Comparison of ENCODE assay signal across 8 mouse cellular contexts in genomic region chr11:69011445-69011844, GRCm38 (mm10). TPM values are rescaled to one million over a fixed set of nuclear protein-coding genes. Genes with fewer than 3 reads are reported as not detected.
DNase-seq lines count a peak whose midpoint lies in the region; ATAC-seq and TF ChIP-seq lines count a peak whose summit lies in the region.
"Not testable (repeated sequence)": the region's sequence is repeated elsewhere in the genome, so short reads cannot be mapped to it uniquely, and the experiment has no call there.

No protein-coding gene starts in this region.

- TF ChIP-seq CTCF in C2C12 (IDR thresholded peaks at IDR 0.05; ENCODE audit: control insufficient read depth, insufficient read depth, insufficient read length), result not testable (repeated sequence)

- H3K9me3 ChIP-seq in embryonic facial prominence, embryonic 11.5 days (replicated peaks; ENCODE audit: control insufficient read depth, low read length); forebrain, embryonic 15.5 days; hindbrain, embryonic 10.5 days; kidney, embryonic 14.5 days (ENCODE audit: control insufficient read depth, low read length); liver, embryonic 11.5 days (ENCODE audit: control insufficient read depth, low read length); midbrain, embryonic 10.5 days (replicated peaks); neural tube, embryonic 15.5 days (replicated peaks): not testable (repeated sequence)

- H3K79me3 ChIP-seq in C2C12 (ENCODE audit: low read depth), result peaks cover 21% of the 10 kb centered on the region

- peaks cover 24% of the 10 kb centered on the region for H3K79me2 ChIP-seq in C2C12 (ENCODE audit: control insufficient read depth, insufficient read depth)

- peak overlapping the region; percentile 37 for H3K4me3 ChIP-seq in C2C12 (ENCODE audit: insufficient read depth, poor library complexity, severe bottlenecking)
- peak overlapping the region; percentile 44; the same call in 1 of the 2 replicates for H3K4me3 ChIP-seq in embryonic facial prominence, embryonic 11.5 days (ENCODE audit: low read depth, low read length)
- H3K4me3 ChIP-seq in forebrain, embryonic 15.5 days, result peak overlapping the region; percentile 56
- H3K4me3 ChIP-seq in hindbrain, embryonic 10.5 days, result peak overlapping the region; percentile 66
- H3K4me3 ChIP-seq in kidney, embryonic 14.5 days (ENCODE audit: low read length), result peak overlapping the region; percentile 55
- peak overlapping the region; percentile 58 for H3K4me3 ChIP-seq in liver, embryonic 11.5 days (ENCODE audit: low read depth, low read length)
- peak overlapping the region; percentile 66 for H3K4me3 ChIP-seq in midbrain, embryonic 10.5 days
- peak overlapping the region; percentile 45 for H3K4me3 ChIP-seq in neural tube, embryonic 15.5 days (replicated peaks)

- WGBS in embryonic facial prominence, embryonic 11.5 days, result 80% methylated on average over 2 of the region's 2 CpGs
- 76% methylated on average over 2 of the region's 2 CpGs for WGBS in forebrain, embryonic 15.5 days
- 69% methylated on average over 2 of the region's 2 CpGs for WGBS in hindbrain, embryonic 10.5 days
- 71% methylated on average over 2 of the region's 2 CpGs for WGBS in kidney, embryonic 14.5 days
- WGBS in liver, embryonic 11.5 days, result 63% methylated on average over 2 of the region's 2 CpGs
- WGBS in midbrain, embryonic 10.5 days, result 81% methylated on average over 2 of the region's 2 CpGs
- 75% methylated on average over 2 of the region's 2 CpGs for WGBS in neural tube, embryonic 15.5 days

- H3K9ac ChIP-seq in embryonic facial prominence, embryonic 11.5 days (replicated peaks; ENCODE audit: low read length); kidney, embryonic 14.5 days (ENCODE audit: low read depth, low read length); neural tube, embryonic 15.5 days (replicated peaks): not testable (repeated sequence)
- H3K9ac ChIP-seq in forebrain, embryonic 15.5 days (replicated peaks), result 0 out of 2 replicates have a peak overlapping the region, but pooled peaks have one; percentile 63
- peak overlapping the region; percentile 76 for H3K9ac ChIP-seq in liver, embryonic 11.5 days (ENCODE audit: low read depth, low read length)

- H3ac ChIP-seq in C2C12 (ENCODE audit: control insufficient read depth, insufficient read length, low read depth), result not testable (repeated sequence)

- DNase-seq in embryonic facial prominence, embryonic 11.5 days (ENCODE audit: low spot score); hindbrain, embryonic 10.5 days (ENCODE audit: low spot score); liver, embryonic 11.5 days (ENCODE audit: low spot score); midbrain, embryonic 10.5 days (ENCODE audit: low spot score): not testable (repeated sequence)

- H3K4me1 ChIP-seq in embryonic facial prominence, embryonic 11.5 days (ENCODE audit: control insufficient read depth, insufficient read depth, low read length), result not testable (repeated sequence)
- H3K4me1 ChIP-seq in forebrain, embryonic 15.5 days, result peaks cover 39% of the 10 kb centered on the region
- H3K4me1 ChIP-seq in hindbrain, embryonic 10.5 days (replicated peaks), result peaks cover 32% of the 10 kb centered on the region
- peaks cover 12% of the 10 kb centered on the region; the same call in 1 of the 2 replicates for H3K4me1 ChIP-seq in kidney, embryonic 14.5 days (ENCODE audit: control insufficient read depth, insufficient read depth, low read length)
- peaks cover 14% of the 10 kb centered on the region for H3K4me1 ChIP-seq in liver, embryonic 11.5 days (replicated peaks; ENCODE audit: control insufficient read depth, insufficient read depth, low read length)
- H3K4me1 ChIP-seq in midbrain, embryonic 10.5 days, result peaks cover 32% of the 10 kb centered on the region
- peaks cover 31% of the 10 kb centered on the region for H3K4me1 ChIP-seq in neural tube, embryonic 15.5 days

- peak overlapping the region; percentile 75 for H3K4me2 ChIP-seq in embryonic facial prominence, embryonic 11.5 days (ENCODE audit: low read depth, low read length)
- peak overlapping the region; percentile 86 for H3K4me2 ChIP-seq in forebrain, embryonic 15.5 days (replicated peaks)
- H3K4me2 ChIP-seq in kidney, embryonic 14.5 days (replicated peaks; ENCODE audit: low read depth, low read length), result peak overlapping the region; percentile 84
- H3K4me2 ChIP-seq in liver, embryonic 11.5 days, result peak overlapping the region; percentile 88
- peak overlapping the region; percentile 89 for H3K4me2 ChIP-seq in neural tube, embryonic 15.5 days

- H3K27ac ChIP-seq in embryonic facial prominence, embryonic 11.5 days (replicated peaks; ENCODE audit: low read depth, low read length), result not testable (repeated sequence)
- H3K27ac ChIP-seq in forebrain, embryonic 15.5 days (replicated peaks), result peak overlapping the region; percentile 90
- peak overlapping the region; percentile 91 for H3K27ac ChIP-seq in hindbrain, embryonic 10.5 days
- peak overlapping the region; percentile 88; the same call in 1 of the 2 replicates for H3K27ac ChIP-seq in kidney, embryonic 14.5 days (ENCODE audit: low read depth, low read length)
- peak overlapping the region; percentile 99 for H3K27ac ChIP-seq in liver, embryonic 11.5 days (ENCODE audit: low read depth, low read length)
- H3K27ac ChIP-seq in midbrain, embryonic 10.5 days (replicated peaks), result peak overlapping the region; percentile 90; the same call in 1 of the 2 replicates
- H3K27ac ChIP-seq in neural tube, embryonic 15.5 days (replicated peaks), result peak overlapping the region; percentile 83

- not testable (repeated sequence) for ATAC-seq in embryonic facial prominence, embryonic 11.5 days (replicated peaks; ENCODE audit: insufficient number of reproducible peaks, low FRiP score, low TSS enrichment, low read depth); forebrain, embryonic 15.5 days (replicated peaks); kidney, embryonic 14.5 days (ENCODE audit: low FRiP score, low TSS enrichment); liver, embryonic 11.5 days (replicated peaks; ENCODE audit: low FRiP score); neural tube, embryonic 15.5 days (ENCODE audit: low FRiP score)

- not testable (repeated sequence) for H3K36me3 ChIP-seq in C2C12 (ENCODE audit: control insufficient read depth, insufficient read depth); embryonic facial prominence, embryonic 11.5 days (replicated peaks; ENCODE audit: control insufficient read depth, insufficient read depth, low read depth, low read length); forebrain, embryonic 15.5 days; hindbrain, embryonic 10.5 days; kidney, embryonic 14.5 days (ENCODE audit: control insufficient read depth, insufficient read depth, low read length); liver, embryonic 11.5 days (ENCODE audit: control insufficient read depth, insufficient read depth, low read length); midbrain, embryonic 10.5 days; neural tube, embryonic 15.5 days

- H3K27me3 ChIP-seq in C2C12 (ENCODE audit: control insufficient read depth, insufficient read depth, insufficient read length); embryonic facial prominence, embryonic 11.5 days (ENCODE audit: control insufficient read depth, insufficient read depth, low read length); forebrain, embryonic 15.5 days; hindbrain, embryonic 10.5 days (ENCODE audit: insufficient read depth, poor library complexity, severe bottlenecking); kidney, embryonic 14.5 days (ENCODE audit: control insufficient read depth, insufficient read depth, low read length); liver, embryonic 11.5 days (replicated peaks; ENCODE audit: control insufficient read depth, insufficient read depth, low read length); midbrain, embryonic 10.5 days (ENCODE audit: low read depth, poor library complexity, severe bottlenecking); neural tube, embryonic 15.5 days (replicated peaks): not testable (repeated sequence)

RNA-seq across cellular contexts. Expression of gene Pfas, which starts 3.2 kb away (rescaled TPM):
- polyA plus RNA-seq in C2C12 (2012; fragmentation: generic; extraction: Trizol), result 22.2 TPM
- polyA plus RNA-seq in embryonic facial prominence, embryonic 11.5 days (2014; fragmentation: Nextera tagmentation; extraction: Ambion mirVana), result 34.4 and 34.8 TPM in 2 replicates
- 22.5 and 26.3 TPM in 2 replicates for polyA plus RNA-seq in forebrain, embryonic 15.5 days (2015; fragmentation: Nextera tagmentation; extraction: Ambion mirVana)
- polyA plus RNA-seq in hindbrain, embryonic 10.5 days (2016; fragmentation: Nextera tagmentation; extraction: Ambion mirVana), result 40.6 and 57.3 TPM in 2 replicates
- polyA plus RNA-seq in kidney, embryonic 14.5 days (2014; fragmentation: Nextera tagmentation; extraction: Ambion mirVana), result 33.7 and 47.7 TPM in 2 replicates
- 60.2 and 64.9 TPM in 2 replicates for polyA plus RNA-seq in liver, embryonic 11.5 days (2014; fragmentation: Nextera tagmentation; extraction: Ambion mirVana)
- 57.8 and 59.2 TPM in 2 replicates for polyA plus RNA-seq in midbrain, embryonic 10.5 days (2016; fragmentation: Nextera tagmentation; extraction: Ambion mirVana)
- 15.5 and 20.2 TPM in 2 replicates for polyA plus RNA-seq in neural tube, embryonic 15.5 days (2015; fragmentation: Nextera tagmentation; extraction: Ambion mirVana)

RNA-seq across cellular contexts. Expression of gene Ctc1, which starts 4.3 kb away (rescaled TPM):
- polyA plus RNA-seq in C2C12 (2012; fragmentation: generic; extraction: Trizol), result 35.0 TPM
- 63.2 and 68.3 TPM in 2 replicates for polyA plus RNA-seq in embryonic facial prominence, embryonic 11.5 days (2014; fragmentation: Nextera tagmentation; extraction: Ambion mirVana)
- 65.9 and 67.8 TPM in 2 replicates for polyA plus RNA-seq in forebrain, embryonic 15.5 days (2015; fragmentation: Nextera tagmentation; extraction: Ambion mirVana)
- polyA plus RNA-seq in hindbrain, embryonic 10.5 days (2016; fragmentation: Nextera tagmentation; extraction: Ambion mirVana), result 89.8 and 90.9 TPM in 2 replicates
- polyA plus RNA-seq in kidney, embryonic 14.5 days (2014; fragmentation: Nextera tagmentation; extraction: Ambion mirVana), result 44.2 and 62.3 TPM in 2 replicates
- polyA plus RNA-seq in liver, embryonic 11.5 days (2014; fragmentation: Nextera tagmentation; extraction: Ambion mirVana), result 57.5 and 60.5 TPM in 2 replicates
- 82.4 and 85.6 TPM in 2 replicates for polyA plus RNA-seq in midbrain, embryonic 10.5 days (2016; fragmentation: Nextera tagmentation; extraction: Ambion mirVana)
- polyA plus RNA-seq in neural tube, embryonic 15.5 days (2015; fragmentation: Nextera tagmentation; extraction: Ambion mirVana), result 53.4 and 55.0 TPM in 2 replicates

RNA-seq across cellular contexts. Expression of gene Aurkb, which starts 34.0 kb away (rescaled TPM):
- polyA plus RNA-seq in C2C12 (2012; fragmentation: generic; extraction: Trizol), result 76.6 TPM
- 162 and 175 TPM in 2 replicates for polyA plus RNA-seq in embryonic facial prominence, embryonic 11.5 days (2014; fragmentation: Nextera tagmentation; extraction: Ambion mirVana)
- 68.3 and 81.8 TPM in 2 replicates for polyA plus RNA-seq in forebrain, embryonic 15.5 days (2015; fragmentation: Nextera tagmentation; extraction: Ambion mirVana)
- 184 and 228 TPM in 2 replicates for polyA plus RNA-seq in hindbrain, embryonic 10.5 days (2016; fragmentation: Nextera tagmentation; extraction: Ambion mirVana)
- polyA plus RNA-seq in kidney, embryonic 14.5 days (2014; fragmentation: Nextera tagmentation; extraction: Ambion mirVana), result 145 and 155 TPM in 2 replicates
- 168 and 170 TPM in 2 replicates for polyA plus RNA-seq in liver, embryonic 11.5 days (2014; fragmentation: Nextera tagmentation; extraction: Ambion mirVana)
- polyA plus RNA-seq in midbrain, embryonic 10.5 days (2016; fragmentation: Nextera tagmentation; extraction: Ambion mirVana), result 218 and 239 TPM in 2 replicates
- polyA plus RNA-seq in neural tube, embryonic 15.5 days (2015; fragmentation: Nextera tagmentation; extraction: Ambion mirVana), result 15.6 and 47.4 TPM in 2 replicates

RNA-seq across cellular contexts. Expression of gene Rangrf, which starts 36.5 kb away (rescaled TPM):
- polyA plus RNA-seq in C2C12 (2012; fragmentation: generic; extraction: Trizol), result 76.2 TPM
- 69.2 and 71.2 TPM in 2 replicates for polyA plus RNA-seq in embryonic facial prominence, embryonic 11.5 days (2014; fragmentation: Nextera tagmentation; extraction: Ambion mirVana)
- 37.0 and 39.3 TPM in 2 replicates for polyA plus RNA-seq in forebrain, embryonic 15.5 days (2015; fragmentation: Nextera tagmentation; extraction: Ambion mirVana)
- polyA plus RNA-seq in hindbrain, embryonic 10.5 days (2016; fragmentation: Nextera tagmentation; extraction: Ambion mirVana), result 69.7 and 78.1 TPM in 2 replicates
- 68.7 and 95.2 TPM in 2 replicates for polyA plus RNA-seq in kidney, embryonic 14.5 days (2014; fragmentation: Nextera tagmentation; extraction: Ambion mirVana)
- polyA plus RNA-seq in liver, embryonic 11.5 days (2014; fragmentation: Nextera tagmentation; extraction: Ambion mirVana), result 94.4 and 97.5 TPM in 2 replicates
- 68.4 and 84.6 TPM in 2 replicates for polyA plus RNA-seq in midbrain, embryonic 10.5 days (2016; fragmentation: Nextera tagmentation; extraction: Ambion mirVana)
- polyA plus RNA-seq in neural tube, embryonic 15.5 days (2015; fragmentation: Nextera tagmentation; extraction: Ambion mirVana), result 33.7 and 33.9 TPM in 2 replicates

RNA-seq across cellular contexts. Expression of gene Slc25a35, which starts 43.5 kb away (rescaled TPM):
- 0.88 TPM for polyA plus RNA-seq in C2C12 (2012; fragmentation: generic; extraction: Trizol)
- 2.0 and 2.4 TPM in 2 replicates for polyA plus RNA-seq in embryonic facial prominence, embryonic 11.5 days (2014; fragmentation: Nextera tagmentation; extraction: Ambion mirVana)
- polyA plus RNA-seq in forebrain, embryonic 15.5 days (2015; fragmentation: Nextera tagmentation; extraction: Ambion mirVana), result 1.5 and 1.7 TPM in 2 replicates
- 2.0 and 2.5 TPM in 2 replicates for polyA plus RNA-seq in hindbrain, embryonic 10.5 days (2016; fragmentation: Nextera tagmentation; extraction: Ambion mirVana)
- polyA plus RNA-seq in kidney, embryonic 14.5 days (2014; fragmentation: Nextera tagmentation; extraction: Ambion mirVana), result 3.4 and 4.5 TPM in 2 replicates
- polyA plus RNA-seq in liver, embryonic 11.5 days (2014; fragmentation: Nextera tagmentation; extraction: Ambion mirVana), result 1.4 and 1.7 TPM in 2 replicates
- 2.0 and 2.1 TPM in 2 replicates for polyA plus RNA-seq in midbrain, embryonic 10.5 days (2016; fragmentation: Nextera tagmentation; extraction: Ambion mirVana)
- 1.9 and 2.1 TPM in 2 replicates for polyA plus RNA-seq in neural tube, embryonic 15.5 days (2015; fragmentation: Nextera tagmentation; extraction: Ambion mirVana)
